Mouse (Mus musculus) erythroblast, embryonic 14.5 days (primary cell): ENCODE data around the gene Myh10.

Source experiments
- GATA1 ChIP-seq: IDR thresholded peaks from 2 replicates; pipeline ENCODE4 v1.6.1; 2012; ENCODE audit warnings: low read length, inconsistent platforms, mixed read lengths
- TAL1 ChIP-seq: IDR thresholded peaks from 3 replicates; pipeline ENCODE4 v1.6.1; 2012; ENCODE audit warnings: low read length, inconsistent platforms, mixed read lengths

- TF ChIP-seq GATA1 (no peak), TAL1 (no peak)
Measured at GRCm38 (mm10) chr11:68826735-68827134, 135.4 kb downstream of the Myh10 start.
